Mouse (Mus musculus) urinary bladder, adult 18-20 months (tissue): ENCODE measurements at regions not wholly inside any gene's neighbourhood (a gene's known extent, or its start where the extent isn't known, plus 50 kb on each side); places are given as distances from the start of the nearest gene placed in this dataset.

ENCODE experiments used
- DNase-seq, 2 experiments: peaks; one replicate each; pipeline ENCODE4 v3.0.0; 2022; ENCODE audit warnings: low spot score in 2 of 2, mixed read lengths in 2 of 2

- no peak for DNase-seq
These were observed 173.9 kb upstream of the Clnk start for GRCm38 (mm10) chr5:39050512-39050911.

DNA sequence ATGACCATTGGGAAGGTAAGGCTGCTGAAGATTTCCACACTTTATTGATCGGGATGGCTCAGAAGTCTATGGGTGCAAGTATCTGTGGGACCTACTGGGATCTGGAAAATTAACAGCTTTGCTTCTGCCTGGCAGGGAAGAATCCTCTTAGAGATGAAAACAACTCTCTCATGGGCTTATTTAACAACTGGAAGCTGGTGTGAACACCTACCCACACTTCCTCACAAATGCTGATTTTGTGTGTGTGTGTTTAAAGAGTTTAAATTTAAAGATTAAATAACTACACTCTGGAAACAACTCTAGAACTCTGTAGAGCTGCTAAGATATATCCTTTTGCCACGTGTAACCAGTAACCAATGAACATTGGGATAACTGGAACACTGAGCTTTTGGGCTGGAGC is 172.5 kb upstream of the Clnk start:
- no peak for DNase-seq

DNA sequence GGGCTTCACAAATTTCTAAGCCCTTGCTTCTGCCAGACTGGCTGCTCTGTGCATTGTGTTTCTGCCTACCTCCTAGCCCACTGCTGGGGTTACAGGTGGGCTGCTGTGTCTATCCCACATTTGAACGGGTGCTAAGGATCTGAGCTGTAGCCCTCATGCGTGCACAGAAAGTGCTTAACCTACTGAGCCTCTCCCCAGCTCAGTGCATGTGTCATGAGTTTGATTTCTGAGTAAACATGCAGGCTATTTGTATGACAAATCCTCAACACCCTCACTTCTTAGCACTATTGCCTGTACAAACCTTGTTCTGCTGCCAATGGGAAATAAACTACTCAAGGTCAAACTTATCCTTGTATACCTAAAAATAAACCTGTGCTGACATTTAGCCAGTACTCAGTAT is 163.9 kb upstream of the Clnk start:
- no peak for DNase-seq

GRCm38 (mm10) chr5:39023241-39023640 is 146.6 kb upstream of the Clnk start:
- DNase-seq, result no peak

- no peak for DNase-seq
These were observed 124.0 kb upstream of the Clnk start for GRCm38 (mm10) chr5:39000643-39001042.

GRCm38 (mm10) chr5:38999700-39000099 is 123.1 kb upstream of the Clnk start:
- DNase-seq, result no peak

DNA sequence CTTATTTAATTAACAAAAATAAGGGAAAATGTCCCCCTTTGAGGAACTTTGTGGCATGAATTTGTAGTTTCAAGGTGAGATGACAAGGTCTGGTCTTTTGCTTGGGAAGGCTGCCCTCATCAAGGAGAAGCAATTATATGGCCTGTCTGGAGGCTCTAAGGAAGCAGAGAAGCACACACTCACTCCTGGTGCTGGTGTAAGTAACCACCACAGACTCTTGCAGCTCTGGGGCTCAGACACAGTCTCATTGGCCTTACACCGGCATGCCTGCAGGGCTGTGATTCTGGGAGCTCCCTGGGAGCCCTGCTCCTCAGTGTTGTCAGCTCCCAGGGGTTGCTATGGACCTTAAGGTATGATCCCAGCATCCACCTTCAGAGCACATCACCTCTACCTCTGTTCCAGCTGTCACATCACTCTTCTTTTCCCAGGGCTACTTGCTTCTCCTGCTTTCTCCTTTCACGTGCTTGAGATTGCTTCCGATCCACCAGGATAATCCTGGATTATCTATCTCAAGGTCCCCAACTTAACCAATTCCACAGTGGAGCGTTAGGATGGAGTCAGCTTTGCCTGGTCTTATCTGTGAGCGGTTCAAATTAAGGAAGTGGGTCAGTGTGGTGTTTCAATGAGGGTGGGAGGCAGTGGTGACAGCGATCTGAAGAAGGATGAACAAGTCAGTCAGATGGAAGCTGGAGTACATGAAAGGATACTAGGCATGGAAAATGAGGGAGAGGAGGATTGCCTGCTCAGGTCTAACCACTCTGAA is 96.0 kb upstream of the Clnk start:
- no peak for DNase-seq

GRCm38 (mm10) chr5:38970497-38970896 is 93.9 kb upstream of the Clnk start:
- no peak for DNase-seq

- no peak for DNase-seq
These were observed 90.4 kb upstream of the Clnk start for GRCm38 (mm10) chr5:38967010-38967409.

DNA sequence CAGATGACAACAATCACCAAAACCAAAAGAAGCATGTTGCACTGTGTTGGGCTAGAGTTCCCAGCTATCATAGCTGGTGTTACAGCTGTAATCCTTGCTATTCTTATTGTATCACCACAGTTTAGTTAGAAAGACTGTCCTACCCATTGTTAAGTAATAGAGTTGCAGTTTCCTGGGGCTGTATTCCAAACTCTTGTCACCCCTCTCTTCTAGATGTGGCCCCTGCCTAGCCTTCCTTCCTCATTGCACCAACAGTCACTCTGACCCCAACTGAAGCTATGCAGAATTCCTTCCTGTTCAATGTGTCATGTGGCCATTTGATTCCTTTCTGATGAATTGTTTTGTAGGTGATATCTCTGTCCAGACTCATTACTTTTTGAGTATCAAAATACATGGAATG is 87.8 kb upstream of the Clnk start:
- no peak for DNase-seq

GRCm38 (mm10) chr5:38950520-38951288 is 74.1 kb upstream of the Clnk start:
- no peak for DNase-seq

DNA sequence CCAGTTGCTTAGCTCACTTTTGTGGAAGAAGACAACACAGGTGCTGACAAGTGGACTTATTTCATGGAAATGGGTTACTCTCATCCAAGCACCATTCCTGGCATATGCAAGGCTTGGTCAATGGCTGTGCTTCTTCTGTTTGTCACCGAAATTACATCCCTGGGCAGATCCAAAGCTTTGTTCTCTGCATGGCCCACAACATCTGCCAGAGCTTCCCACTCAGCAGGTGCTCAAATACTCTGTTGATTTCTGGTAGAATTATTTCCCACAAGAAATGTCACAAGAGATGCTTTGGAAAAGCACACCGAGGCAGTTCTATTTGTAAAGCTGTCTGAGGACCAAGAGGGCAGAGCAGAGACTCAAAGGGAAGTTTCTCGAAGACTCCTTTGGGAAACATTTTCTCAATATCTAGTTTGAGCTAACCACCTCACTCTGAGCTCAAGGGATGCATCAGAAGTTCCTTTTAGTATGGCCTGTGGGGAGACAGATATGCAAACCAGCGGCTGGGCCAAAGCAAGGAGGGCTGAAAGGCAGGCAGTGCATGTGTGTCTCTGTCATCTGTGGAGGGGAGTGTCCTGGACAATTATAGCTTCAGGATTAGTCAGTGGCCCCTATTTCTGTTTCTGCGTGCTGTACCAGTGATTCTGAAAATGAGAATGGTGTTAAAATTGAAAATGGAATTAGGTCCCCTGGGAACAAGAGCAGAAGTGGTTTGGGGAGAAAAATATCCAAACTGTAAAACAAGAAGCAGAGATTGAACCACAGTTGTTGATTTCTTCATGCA is 69.5 kb upstream of the Clnk start:
- no peak for DNase-seq

- DNase-seq, result no peak
These were observed 55.9 kb upstream of the Clnk start for GRCm38 (mm10) chr5:38932382-38933079.

DNA sequence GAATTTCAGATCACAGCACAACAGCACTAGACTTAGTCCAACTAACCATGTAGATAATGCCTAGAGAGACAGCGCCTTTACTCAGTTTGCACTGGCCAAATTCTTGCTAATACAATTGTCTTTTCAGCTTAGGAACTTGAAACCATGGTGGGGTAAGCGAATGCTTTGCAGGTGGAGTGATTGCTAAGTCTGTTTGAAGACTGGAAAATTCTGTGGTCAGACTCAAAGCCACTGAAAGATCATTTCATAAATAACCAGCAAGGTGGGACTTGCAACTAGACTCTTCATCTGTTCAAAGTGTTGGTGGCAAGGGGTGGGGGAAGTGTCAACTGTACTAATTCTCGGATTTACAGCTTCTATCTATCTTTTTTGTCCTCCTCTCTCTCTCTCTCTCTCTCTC is 50.4 kb upstream of the Clnk start:
- no peak for DNase-seq
